ENCODE assay signal across 12 mouse cellular contexts in the genomic region with DNA sequence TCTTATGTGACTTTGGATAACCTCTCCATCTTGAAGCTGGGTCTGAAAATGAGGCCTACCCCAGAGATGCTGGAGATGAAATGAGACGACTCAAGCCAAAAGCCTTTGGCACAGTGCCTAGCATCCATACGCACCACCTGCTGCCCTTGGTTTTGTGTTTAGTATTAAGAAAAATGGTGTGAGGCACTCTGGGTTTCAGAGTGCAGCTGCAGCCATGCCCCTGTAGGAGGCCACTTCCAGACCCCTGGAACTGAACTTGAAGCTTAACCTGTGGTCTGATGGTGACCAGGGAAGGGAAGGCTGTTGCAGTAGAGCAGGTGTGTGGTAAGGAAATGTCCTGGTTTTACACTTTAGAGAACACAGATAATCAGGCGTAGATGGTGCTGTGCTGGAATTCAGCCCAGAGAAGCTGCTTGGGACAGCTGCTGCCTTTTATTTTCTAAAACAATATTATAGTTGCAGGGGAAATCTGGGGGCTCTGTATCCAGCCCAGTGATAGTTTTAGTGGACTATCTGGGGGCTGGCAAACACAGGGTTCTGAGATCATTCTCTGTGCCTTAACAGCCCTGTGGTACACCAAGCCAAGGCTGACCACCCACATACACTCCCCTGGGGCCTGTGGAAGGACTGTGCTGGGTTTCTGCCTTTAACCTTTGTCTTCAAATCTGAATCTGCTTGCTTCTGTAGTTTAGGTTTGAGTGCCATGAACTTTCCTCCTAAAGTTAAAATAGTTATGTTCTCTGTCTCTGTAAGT. TPM values are rescaled to one million over a fixed set of nuclear protein-coding genes. Genes with fewer than 3 reads are reported as not detected.
A peak's percentile ranks its signal among the peaks of the same experiment; 100 is the strongest.
DNase-seq lines count a peak whose midpoint lies in the region; ATAC-seq lines count a peak whose summit lies in the region.
"Had no signal": no experiment of that assay in that cellular context is flagged by ENCODE, and none has a peak within 500 bp of the region (broad histone marks: within the 10 kb centered on the region; RNA-seq: fewer than 3 reads in every experiment).

No protein-coding gene starts in this region.

- no peak overlapping the region for H3K4me2 ChIP-seq in kidney, embryonic 16.5 days (replicated peaks; ENCODE audit: low read depth, low read length)
- no peak overlapping the region for H3K4me2 ChIP-seq in midbrain, embryonic 13.5 days (replicated peaks)

- peak; percentile 24; the same call in 1 of the 2 replicates for ATAC-seq in kidney, embryonic 16.5 days (ENCODE audit: low FRiP score, low TSS enrichment)
- ATAC-seq in midbrain, embryonic 13.5 days = peak; percentile 48

- H3K36me3 ChIP-seq in kidney, embryonic 16.5 days (ENCODE audit: insufficient read depth, low read length) = no peaks in the 10 kb centered on the region
- H3K36me3 ChIP-seq in midbrain, embryonic 13.5 days = no peaks in the 10 kb centered on the region

- H3K9ac ChIP-seq in kidney, embryonic 16.5 days (replicated peaks; ENCODE audit: low read length) = no peak overlapping the region
- no peak overlapping the region for H3K9ac ChIP-seq in midbrain, embryonic 13.5 days (replicated peaks)

- H3K27me3 ChIP-seq in kidney, embryonic 16.5 days (ENCODE audit: insufficient read depth, low read length) = no peaks in the 10 kb centered on the region
- no peaks in the 10 kb centered on the region for H3K27me3 ChIP-seq in midbrain, embryonic 13.5 days

- peaks cover 76% of the 10 kb centered on the region for H3K4me1 ChIP-seq in kidney, embryonic 16.5 days (ENCODE audit: insufficient read depth, low read length)
- peaks cover 50% of the 10 kb centered on the region for H3K4me1 ChIP-seq in brown adipose tissue, adult 24 weeks (ENCODE audit: control insufficient read depth, insufficient read depth, insufficient read length, low read length)
- peaks cover 22% of the 10 kb centered on the region for H3K4me1 ChIP-seq in midbrain, embryonic 13.5 days (replicated peaks)

- H3K4me3 ChIP-seq in kidney, embryonic 16.5 days (ENCODE audit: low read length) = no peak overlapping the region
- no peak overlapping the region for H3K4me3 ChIP-seq in brown adipose tissue, adult 24 weeks (ENCODE audit: insufficient read depth, low read depth, low read length)
- no peak overlapping the region for H3K4me3 ChIP-seq in midbrain, embryonic 13.5 days (replicated peaks)
- H3K4me3 ChIP-seq: megakaryocyte, embryonic 14.5 days had no signal

- DNase-seq in cerebellum, adult 11-12 months = peak; percentile 10
- DNase-seq in cerebellum, adult 9-10 months = no peak
- DNase-seq in kidney, adult 11 months = no peak
- DNase-seq in layer of hippocampus, adult 9-10 months (ENCODE audit: low spot score) = no peak
- no peak for DNase-seq in Muller cell, postnatal 12 days (ENCODE audit: inconsistent ontology term)
- DNase-seq: adrenal gland, postnatal 25 days; lung, adult 18-20 months; right cerebral cortex, postnatal 25 days had no signal

- H3K27ac ChIP-seq in kidney, embryonic 16.5 days (ENCODE audit: low read length) = peak overlapping the region; percentile 57; the same call in 1 of the 2 replicates
- 0 out of 2 replicates have a peak overlapping the region, but pooled peaks have one; percentile 23 for H3K27ac ChIP-seq in brown adipose tissue, adult 24 weeks (replicated peaks; ENCODE audit: low read depth, low read length)
- no peak overlapping the region for H3K27ac ChIP-seq in midbrain, embryonic 13.5 days

- 50% methylated on average over 3 of the region's 3 CpGs for WGBS in kidney, embryonic 16.5 days
- WGBS in midbrain, embryonic 13.5 days = 54% methylated on average over 3 of the region's 3 CpGs

- H3K9me3 ChIP-seq in kidney, embryonic 16.5 days (ENCODE audit: low read length) = no peaks in the 10 kb centered on the region
- no peaks in the 10 kb centered on the region for H3K9me3 ChIP-seq in midbrain, embryonic 13.5 days
- H3K9me3 ChIP-seq: megakaryocyte, embryonic 14.5 days had no signal

RNA-seq across cellular contexts. Expression of a gene that starts 17.5 kb away (rescaled TPM):
- 3.7 and 4.4 TPM in 2 replicates for polyA plus RNA-seq in kidney, embryonic 16.5 days (2015; fragmentation: Nextera tagmentation; extraction: Ambion mirVana)
- polyA plus RNA-seq in brown adipose tissue, adult 24 weeks (2012; ENCODE audit: insufficient read depth, insufficient read length, missing spikeins) = 14.5 and 22.4 TPM in 2 replicates
- polyA plus RNA-seq in midbrain, embryonic 13.5 days (2015; fragmentation: Nextera tagmentation; extraction: Ambion mirVana) = 1.3 and 1.5 TPM in 2 replicates
